Mouse (Mus musculus) thymus, adult 2 months (tissue): ENCODE measurements around the gene Gli2. TPM values are rescaled to one million over a fixed set of nuclear protein-coding genes. Genes with fewer than 3 reads are reported as not detected.

Source experiments
- DNase-seq: peaks from one replicate; pipeline ENCODE4 v3.0.0; 2021
- H3K27ac ChIP-seq: fragments of 200-500 bp; 2 replicates; pipeline ENCODE4 v1.5.1; 2012; ENCODE audit warnings: low read length, control low read depth; ENCODE audit not compliant: control insufficient read depth, insufficient read depth
- H3K27me3 ChIP-seq: fragments of 200-500 bp; 2 replicates; pipeline ENCODE4 v1.6.1; 2012; ENCODE audit warnings: mild to moderate bottlenecking, low read length, moderate library complexity, mixed read lengths; ENCODE audit not compliant: control insufficient read depth, insufficient read depth
- H3K36me3 ChIP-seq: fragments of 200-500 bp; 2 replicates; pipeline ENCODE4 v1.6.1; 2012; ENCODE audit warnings: mild to moderate bottlenecking, low read length, moderate library complexity; ENCODE audit not compliant: control insufficient read depth, insufficient read depth
- H3K4me1 ChIP-seq: fragments of 200-500 bp; replicated peaks from 2 replicates; pipeline ENCODE4 v1.6.1; 2012; ENCODE audit warnings: low read length; ENCODE audit not compliant: control insufficient read depth, insufficient read depth
- H3K4me3 ChIP-seq: fragments of 200-500 bp; 2 replicates; pipeline ENCODE4 v1.5.1; 2012; ENCODE audit warnings: mild to moderate bottlenecking, low read length, control low read depth, moderate library complexity; ENCODE audit not compliant: control insufficient read depth, insufficient read depth
- CTCF ChIP-seq: fragments of 200-500 bp; IDR thresholded peaks from 2 replicates; pipeline ENCODE4 v1.5.1; 2012; ENCODE audit warnings: mild to moderate bottlenecking, control low read depth, low read length, moderate library complexity, borderline replicate concordance; ENCODE audit not compliant: control insufficient read depth, poor library complexity, insufficient read depth; ENCODE audit errors: extremely low read depth
- POLR2A ChIP-seq: fragments of 200-500 bp; IDR thresholded peaks from 2 replicates; pipeline ENCODE4 v1.6.1; 2012; ENCODE audit warnings: mild to moderate bottlenecking, low read length, control low read depth, moderate library complexity; ENCODE audit not compliant: control insufficient read depth, poor library complexity, insufficient read depth; ENCODE audit errors: extremely low read depth
- WGBS: fragments of 180-500 bp; shearing (Covaris S2); methylation state at CpG from one replicate; pipeline ENCODE4 v1.1.7; 2018; 5-methylcytosine and 5-hydroxymethylcytosine counted together
- polyA plus RNA-seq: library from polyadenylated mRNA; depleted of rRNA; stranded (reverse); fragments of >200 nt; gene quantifications from 2 replicates; pipeline ENCODE4 v1.2.3, GENCODE M21; 2012; rRNA removed

Gene Gli2
- 1.6 and 2.4 TPM in 2 replicates for polyA plus RNA-seq

- Histone ChIP-seq H3K27me3 (peaks cover 11% of the 10 kb centered on the region; the same call in 1 of the 2 replicates), H3K4me3 (peak within 1 kb of the TSS; percentile 24), H3K4me1 (0 out of 2 replicates have a peak, but pooled peaks cover 2% of the 10 kb centered on the region), H3K36me3 (no peaks in the 10 kb centered on the region), H3K27ac (no peak within 1 kb of the TSS)
- peak; percentile 28; the same call in 1 of the 2 replicates for TF ChIP-seq CTCF
- TF ChIP-seq POLR2A = no peak
- 2% methylated on average over 41 of the region's 42 CpGs for WGBS
- DNase-seq = peak; percentile 56
Measured at GRCm38 (mm10) chr1:119053402-119053841, at the start of gene Gli2. Gene Gli2 (minus strand): TSS chr1:119053619.

- no peak for DNase-seq
- no peaks in the 10 kb centered on the region for H3K4me1 ChIP-seq
- WGBS = 49% methylated on average over 13 of the region's 13 CpGs
- no peak overlapping the region for H3K27ac ChIP-seq
- H3K36me3 ChIP-seq = no peaks in the 10 kb centered on the region
- no peaks in the 10 kb centered on the region for H3K27me3 ChIP-seq
- H3K4me3 ChIP-seq = no peak overlapping the region
- TF ChIP-seq POLR2A (no peak), CTCF (no peak)
Measured at GRCm38 (mm10) chr1:119097921-119098521, 44.6 kb upstream of the Gli2 start.

GRCm38 (mm10) chr1:119093739-119094138, 40.3 kb upstream of the Gli2 start:
- Histone ChIP-seq H3K27ac (no peak overlapping the region), H3K4me3 (no peak overlapping the region), H3K36me3 (no peaks in the 10 kb centered on the region), H3K27me3 (no peaks in the 10 kb centered on the region; the same call in 1 of the 2 replicates), H3K4me1 (no peaks in the 10 kb centered on the region)
- peak; percentile 45 for DNase-seq
- 17% methylated on average over 8 of the region's 8 CpGs for WGBS
- no peak for TF ChIP-seq POLR2A
- TF ChIP-seq CTCF = peak; percentile 61; the same call in 1 of the 2 replicates

- DNase-seq = no peak
- 88% methylated on average over 18 of the region's 18 CpGs for WGBS
- no peak overlapping the region for H3K27ac ChIP-seq
- no peaks in the 10 kb centered on the region; the same call in 1 of the 2 replicates for H3K27me3 ChIP-seq
- TF ChIP-seq CTCF = no peak
- TF ChIP-seq POLR2A = no peak
- H3K36me3 ChIP-seq = no peaks in the 10 kb centered on the region
- no peak overlapping the region for H3K4me3 ChIP-seq
- H3K4me1 ChIP-seq = no peaks in the 10 kb centered on the region
Measured at GRCm38 (mm10) chr1:119089887-119090620, 36.6 kb upstream of the Gli2 start.

- peak; percentile 61 for DNase-seq
- no peak overlapping the region for H3K27ac ChIP-seq
- WGBS = 8% methylated on average over 3 of the region's 3 CpGs
Measured at GRCm38 (mm10) chr1:119087539-119087938, 34.1 kb upstream of the Gli2 start.

GRCm38 (mm10) chr1:119085771-119086170, 32.4 kb upstream of the Gli2 start:
- Histone ChIP-seq H3K27me3 (no peaks in the 10 kb centered on the region; the same call in 1 of the 2 replicates), H3K36me3 (no peaks in the 10 kb centered on the region), H3K27ac (no peak overlapping the region), H3K4me1 (no peaks in the 10 kb centered on the region), H3K4me3 (no peak overlapping the region)
- TF ChIP-seq CTCF = no peak
- no peak for DNase-seq
- 88% methylated on average over 10 of the region's 10 CpGs for WGBS

More at GRCm38 (mm10) chr1:119087539-119087938, 34.1 kb upstream of the Gli2 start:
- Histone ChIP-seq H3K4me1 (no peaks in the 10 kb centered on the region), H3K4me3 (no peak overlapping the region), H3K36me3 (no peaks in the 10 kb centered on the region), H3K27me3 (no peaks in the 10 kb centered on the region; the same call in 1 of the 2 replicates)
- TF ChIP-seq CTCF (no peak), POLR2A (no peak)

GRCm38 (mm10) chr1:119083468-119083921, 30.1 kb upstream of the Gli2 start:
- H3K36me3 ChIP-seq = no peaks in the 10 kb centered on the region
- no peak overlapping the region for H3K27ac ChIP-seq
- H3K4me3 ChIP-seq = no peak overlapping the region
- WGBS = 30% methylated on average over 10 of the region's 10 CpGs
- TF ChIP-seq CTCF = no peak
- no peak for TF ChIP-seq POLR2A
- H3K4me1 ChIP-seq = no peaks in the 10 kb centered on the region
- no peaks in the 10 kb centered on the region for H3K27me3 ChIP-seq
- peak; percentile 21 for DNase-seq
